Mouse (Mus musculus) liver, postnatal 0 days (tissue): ENCODE measurements around the gene Six5. TPM values are rescaled to one million over a fixed set of nuclear protein-coding genes. Genes with fewer than 3 reads are reported as not detected.

Source experiments
- ATAC-seq: fragments of 200-750 bp; cut with Nextera tagmentation; 2 replicates; pipeline ENCODE4 v1.8.0; 2017; ENCODE audit warnings: mild to moderate bottlenecking, moderate library complexity
- DNase-seq: peaks from one replicate; pipeline ENCODE4 v3.0.0-alpha.2; 2016
- H3K27ac ChIP-seq: fragments of 300-500 bp; sonication (generic); 2 replicates; pipeline ENCODE4 v1.5.1; 2014; ENCODE audit warnings: antibody characterized with exemption, moderate library complexity, mild to moderate bottlenecking, low read depth
- H3K27me3 ChIP-seq: fragments of 300-500 bp; sonication (generic); 2 replicates; pipeline ENCODE4 v1.6.1; 2014; ENCODE audit warnings: low read length, control low read depth, mixed read lengths; ENCODE audit not compliant: insufficient read depth
- H3K36me3 ChIP-seq: fragments of 300-500 bp; sonication (generic); replicated peaks from 2 replicates; pipeline ENCODE4 v1.6.1; 2014; ENCODE audit warnings: mild to moderate bottlenecking, control low read depth, low read length, moderate library complexity, mixed read lengths; ENCODE audit not compliant: insufficient read depth
- H3K4me1 ChIP-seq: fragments of 300-500 bp; sonication (generic); 2 replicates; pipeline ENCODE4 v1.6.1; 2014; ENCODE audit warnings: antibody characterized with exemption, mild to moderate bottlenecking, control low read depth; ENCODE audit not compliant: insufficient read depth
- H3K4me2 ChIP-seq: fragments of 300-500 bp; sonication (generic); 2 replicates; pipeline ENCODE4 v1.6.1; 2014; ENCODE audit warnings: low read depth, mild to moderate bottlenecking, low read length, moderate library complexity, mixed read lengths
- H3K4me3 ChIP-seq: fragments of 300-500 bp; sonication (generic); 2 replicates; pipeline ENCODE4 v1.5.1; 2014; ENCODE audit warnings: low read depth, low read length
- H3K9ac ChIP-seq: fragments of 300-500 bp; sonication (generic); replicated peaks from 2 replicates; pipeline ENCODE4 v1.6.1; 2014; ENCODE audit warnings: mild to moderate bottlenecking, moderate library complexity
- H3K9me3 ChIP-seq: fragments of 300-500 bp; sonication (generic); 2 replicates; pipeline ENCODE4 v1.6.1; 2016; ENCODE audit warnings: mild to moderate bottlenecking, control low read depth, low read length, mixed read lengths
- CTCF ChIP-seq: sonication (generic); IDR thresholded peaks from 2 replicates; pipeline ENCODE4 v1.5.1; 2016; ENCODE audit warnings: antibody characterized with exemption, low read depth
- EP300 ChIP-seq: IDR thresholded peaks from 2 replicates; pipeline ENCODE4 v1.6.1; 2016; ENCODE audit warnings: antibody characterized with exemption, low read depth, mild to moderate bottlenecking
- WGBS: fragments of 180-500 bp; shearing (Covaris S2); extraction: QIAGEN DNeasy Blood & Tissue Kit; methylation state at CpG from one replicate; pipeline ENCODE4 v1.1.7; 2014; ENCODE audit not compliant: insufficient replicate concordance; 5-methylcytosine and 5-hydroxymethylcytosine counted together
- polyA plus RNA-seq: library from polyadenylated mRNA; unstranded; fragments of >200 nt; fragmentation: Nextera tagmentation; extraction: Ambion mirVana; gene quantifications from 2 replicates; pipeline ENCODE4 v1.2.1, GENCODE M21; 2015

The Six5 gene
- 0.78 and 0.82 TPM in 2 replicates for polyA plus RNA-seq

- H3K4me3 ChIP-seq, result peak within 1 kb of the TSS; percentile 68
- ATAC-seq, result no peak
- peak within 1 kb of the TSS; percentile 99 for H3K4me2 ChIP-seq
- H3K27me3 ChIP-seq, result peaks cover 51% of the 10 kb centered on the region
- H3K9ac ChIP-seq, result peak within 1 kb of the TSS; percentile 70
- peak within 1 kb of the TSS; percentile 89 for H3K27ac ChIP-seq
- H3K9me3 ChIP-seq, result no peaks in the 10 kb centered on the region
- no peak for DNase-seq
- peaks cover 26% of the 10 kb centered on the region for H3K4me1 ChIP-seq
- H3K36me3 ChIP-seq, result peaks cover 2% of the 10 kb centered on the region; the same call in 1 of the 2 replicates
- WGBS, result 2% methylated on average over 19 of the region's 36 CpGs
- no peak for TF ChIP-seq CTCF
- no peak for TF ChIP-seq EP300
Observed at GRCm38 (mm10) chr7:19094471-19094825, at the start of gene Six5. Six5 (plus strand) TSS chr7:19094594.

- no peak overlapping the region for H3K9ac ChIP-seq
- no peaks in the 10 kb centered on the region for H3K9me3 ChIP-seq
- no peak overlapping the region for H3K4me3 ChIP-seq
- peaks cover 87% of the 10 kb centered on the region for H3K36me3 ChIP-seq
- no peak overlapping the region for H3K4me2 ChIP-seq
- TF ChIP-seq EP300, result no peak
- no peak for TF ChIP-seq CTCF
- WGBS, result 93% methylated on average over 6 of the region's 6 CpGs
- no peak overlapping the region for H3K27ac ChIP-seq
- no peaks in the 10 kb centered on the region for H3K4me1 ChIP-seq
- DNase-seq (no peak), ATAC-seq (peak; percentile 44; the same call in 1 of the 2 replicates)
- H3K27me3 ChIP-seq, result no peaks in the 10 kb centered on the region
Observed at GRCm38 (mm10) chr7:19044616-19045015, 49.8 kb upstream of the Six5 start.

GRCm38 (mm10) chr7:19046286-19047069 lies 47.9 kb upstream of the Six5 start:
- Histone ChIP-seq H3K4me1 (no peaks in the 10 kb centered on the region), H3K27ac (no peak overlapping the region), H3K36me3 (peaks cover 87% of the 10 kb centered on the region), H3K4me3 (no peak overlapping the region), H3K27me3 (no peaks in the 10 kb centered on the region), H3K4me2 (no peak overlapping the region), H3K9me3 (no peaks in the 10 kb centered on the region), H3K9ac (no peak overlapping the region)
- DNase-seq (no peak), ATAC-seq (no peak)
- TF ChIP-seq CTCF, result no peak
- TF ChIP-seq EP300, result no peak
- WGBS, result 81% methylated on average over 11 of the region's 11 CpGs

GRCm38 (mm10) chr7:19048006-19048527 lies 46.3 kb upstream of the Six5 start:
- Histone ChIP-seq H3K4me1 (no peaks in the 10 kb centered on the region), H3K27ac (no peak overlapping the region), H3K9ac (no peak overlapping the region), H3K9me3 (no peaks in the 10 kb centered on the region), H3K27me3 (no peaks in the 10 kb centered on the region), H3K4me3 (no peak overlapping the region), H3K4me2 (no peak overlapping the region), H3K36me3 (peaks cover 72% of the 10 kb centered on the region)
- ATAC-seq (no peak), DNase-seq (no peak)
- no peak for TF ChIP-seq EP300
- no peak for TF ChIP-seq CTCF
- WGBS, result 79% methylated on average over 14 of the region's 14 CpGs

- H3K9ac ChIP-seq, result no peak overlapping the region
- peaks cover 64% of the 10 kb centered on the region for H3K36me3 ChIP-seq
- DNase-seq (no peak), ATAC-seq (no peak)
- H3K27me3 ChIP-seq, result no peaks in the 10 kb centered on the region
- WGBS, result 83% methylated on average over 5 of the region's 5 CpGs
- no peak overlapping the region for H3K4me3 ChIP-seq
- no peak overlapping the region for H3K27ac ChIP-seq
- H3K4me1 ChIP-seq, result no peaks in the 10 kb centered on the region
- H3K4me2 ChIP-seq, result no peak overlapping the region
- H3K9me3 ChIP-seq, result no peaks in the 10 kb centered on the region
- TF ChIP-seq CTCF (no peak), EP300 (no peak)
Observed at GRCm38 (mm10) chr7:19049252-19049651, 45.1 kb upstream of the Six5 start.

- Histone ChIP-seq H3K4me1 (no peaks in the 10 kb centered on the region), H3K36me3 (peaks cover 58% of the 10 kb centered on the region), H3K4me3 (no peak overlapping the region), H3K9me3 (no peaks in the 10 kb centered on the region), H3K27me3 (no peaks in the 10 kb centered on the region), H3K27ac (no peak overlapping the region), H3K4me2 (no peak overlapping the region), H3K9ac (no peak overlapping the region)
- no peak for ATAC-seq
- 73% methylated on average over 8 of the region's 8 CpGs for WGBS
- DNase-seq, result no peak
- TF ChIP-seq CTCF (no peak), EP300 (no peak)
Observed at GRCm38 (mm10) chr7:19050172-19050571, 44.2 kb upstream of the Six5 start.
